Mouse (Mus musculus) spleen, postnatal 0 days (tissue): ENCODE measurements around the gene Mad2l1. TPM values are rescaled to one million over a fixed set of nuclear protein-coding genes. Genes with fewer than 3 reads are reported as not detected.

ENCODE experiments used
- polyA plus RNA-seq: library from polyadenylated mRNA; unstranded; fragments of >200 nt; fragmentation: Nextera tagmentation; extraction: Ambion mirVana; gene quantifications from 2 replicates; pipeline ENCODE4 v1.2.1, GENCODE M21; 2015

Gene Mad2l1
- 101 and 110 TPM in 2 replicates for polyA plus RNA-seq

DNA sequence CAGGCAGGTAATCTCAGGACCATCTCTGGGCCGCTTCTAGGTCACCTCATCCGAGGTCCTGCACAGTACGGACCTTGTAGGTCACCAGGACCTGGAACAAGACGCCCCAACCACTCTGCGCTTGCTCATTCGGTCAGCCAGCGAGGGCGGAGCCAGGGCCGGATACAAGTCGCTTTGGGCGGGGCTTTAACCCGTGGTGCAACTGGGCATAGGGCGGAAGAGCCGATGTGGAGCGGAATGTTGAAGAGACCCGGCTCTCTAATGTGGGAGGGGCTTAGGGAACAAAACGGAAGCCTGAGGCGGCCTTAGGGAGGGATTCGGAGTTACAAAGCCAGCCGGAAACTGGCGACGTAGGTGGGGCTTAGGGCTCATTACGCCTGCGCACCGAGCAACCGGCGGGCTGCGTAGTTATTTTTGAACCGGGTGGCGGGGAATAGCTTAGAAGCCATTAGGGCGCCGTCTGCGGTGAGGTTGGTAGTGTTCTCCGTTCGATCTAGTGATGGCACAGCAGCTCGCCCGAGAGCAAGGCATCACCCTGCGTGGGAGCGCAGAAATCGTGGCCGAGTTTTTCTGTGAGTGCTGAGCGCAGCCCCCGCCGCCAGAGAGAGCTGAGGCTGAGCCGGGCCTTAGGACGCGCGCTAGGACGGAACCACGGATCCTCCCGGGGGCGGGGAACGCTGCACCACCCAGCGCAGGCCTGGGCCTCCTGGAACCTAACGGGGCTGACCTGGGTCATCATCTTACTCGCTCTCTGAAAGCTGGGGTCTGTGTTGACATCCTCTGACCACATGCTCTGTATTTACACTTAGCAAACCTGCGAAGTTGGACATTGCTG is at the start of gene Mad2l1:
Gene Mad2l1 (plus strand): TSS at position 363 of the 835 bp plus-strand sequence.

DNA sequence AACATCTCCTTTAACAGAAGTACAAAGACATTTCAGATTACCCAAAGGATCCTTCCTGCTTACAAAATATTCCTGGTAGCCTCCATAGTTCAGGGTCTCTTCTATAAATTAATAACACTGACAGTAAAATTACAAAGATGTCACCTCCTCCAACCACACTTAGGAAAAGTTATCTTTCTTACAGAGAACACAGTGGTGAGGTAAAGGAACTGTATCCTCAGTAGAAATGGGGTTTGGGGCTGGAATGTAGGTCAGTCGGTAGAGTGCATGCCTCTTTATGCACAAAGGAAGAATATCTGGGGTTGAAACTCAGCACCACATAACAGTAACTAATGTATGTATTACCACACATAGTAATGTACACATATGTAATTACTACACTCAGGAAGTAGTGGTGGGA is 24.8 kb downstream of the Mad2l1 start, which contains the start of gene Vmn1r32:
Gene Vmn1r32 (minus strand): TSS at position 101 of the 400 bp plus-strand sequence.

Other genes starting within 250 kb of the Mad2l1 start
- gene Vmn1r32, start 24.7 kb downstream of the Mad2l1 start, polyA plus RNA-seq, result 0.07 TPM in 1 of 2 replicates, not detected in the other
- gene Vmn1r33, start 82.9 kb downstream of the Mad2l1 start, polyA plus RNA-seq, result not detected in 2 replicates
- gene Vmn1r34, start 108.5 kb downstream of the Mad2l1 start, polyA plus RNA-seq, result not detected in 2 replicates
- gene Vmn1r35, start 150.5 kb downstream of the Mad2l1 start, polyA plus RNA-seq, result not detected in 2 replicates
- not detected in 2 replicates for gene Vmn1r36, start 183.8 kb downstream of the Mad2l1 start, polyA plus RNA-seq
- not detected in 2 replicates for gene Vmn1r37, start 194.0 kb downstream of the Mad2l1 start, polyA plus RNA-seq
- gene Vmn1r38, start 247.2 kb downstream of the Mad2l1 start, polyA plus RNA-seq, result not detected in 2 replicates